ENCODE assay signal across 11 mouse cellular contexts in genomic region chr14:11329993-11330392, GRCm38 (mm10). TPM values are rescaled to one million over a fixed set of nuclear protein-coding genes. Genes with fewer than 3 reads are reported as not detected.
A peak's percentile ranks its signal among the peaks of the same experiment; 100 is the strongest.
DNase-seq lines count a peak whose midpoint lies in the region; TF ChIP-seq lines count a peak whose summit lies in the region.
"Had no signal": no experiment of that assay in that cellular context is flagged by ENCODE, and none has a peak within 500 bp of the region (broad histone marks: within the 10 kb centered on the region; RNA-seq: fewer than 3 reads in every experiment).

No protein-coding gene starts in this region.

- H3K36me3 ChIP-seq in heart, adult 2 months (ENCODE audit: control insufficient read depth, insufficient read depth, low read length): no peaks in the 10 kb centered on the region
- H3K36me3 ChIP-seq: hindbrain, embryonic 12.5 days; liver, embryonic 13.5 days had no signal

- 49% methylated on average over 2 of the region's 2 CpGs for WGBS in heart, adult 2 months

- no peak overlapping the region for H3K9ac ChIP-seq in heart, adult 2 months (ENCODE audit: low read depth, low read length)
- H3K9ac ChIP-seq: hindbrain, embryonic 12.5 days; liver, embryonic 13.5 days had no signal

- no peaks in the 10 kb centered on the region for H3K4me1 ChIP-seq in heart, adult 2 months (ENCODE audit: control insufficient read depth, insufficient read depth, low read length)
- H3K4me1 ChIP-seq: hindbrain, embryonic 12.5 days; liver, embryonic 13.5 days had no signal

- intact Hi-C loops in heart, adult 2 months (cut with DNase I): no loop called here

- no peak for TF ChIP-seq POLR2A in heart, adult 2 months (IDR thresholded peaks at IDR 0.05; ENCODE audit: insufficient read depth, low read depth, low read length)

- no peak overlapping the region for H3K4me3 ChIP-seq in heart, adult 2 months
- H3K4me3 ChIP-seq: hindbrain, embryonic 12.5 days; liver, embryonic 13.5 days had no signal

- peak; percentile 64 for TF ChIP-seq CTCF in heart, adult 2 months (IDR thresholded peaks at IDR 0.05)

- no peaks in the 10 kb centered on the region for H3K79me2 ChIP-seq in heart, adult 2 months (replicated peaks; ENCODE audit: control insufficient read depth, insufficient read depth, low read length)

- no peaks in the 10 kb centered on the region for H3K27me3 ChIP-seq in heart, adult 2 months (ENCODE audit: control insufficient read depth, insufficient read depth, low read length)
- H3K27me3 ChIP-seq: hindbrain, embryonic 12.5 days; liver, embryonic 13.5 days had no signal

- DNase-seq in heart, adult 2 months: no peak
- no peak for DNase-seq in heart, adult 9 months (ENCODE audit: low spot score in 2 of 2)
- peak; percentile 4 for DNase-seq in lung, postnatal 36 days
- no peak for DNase-seq in lung, adult 18-20 months
- peak; percentile 26 for DNase-seq in ZHBTc4 (ENCODE audit: low read depth, low spot score)
- peak; percentile 14 for DNase-seq in retina, postnatal 7 days (ENCODE audit: low read depth, low spot score)
- no peak for DNase-seq in spleen, adult 12 weeks (ENCODE audit: low spot score)
- no peak for DNase-seq in urinary bladder, adult 18-20 months (ENCODE audit: low spot score in 2 of 2)
- DNase-seq: liver, embryonic 13.5 days; right cerebral cortex, adult 18-20 months had no signal

- TF ChIP-seq EP300 in heart, adult 2 months (IDR thresholded peaks at IDR 0.05; ENCODE audit: insufficient read depth, low read depth, low read length): no peak

- H3K27ac ChIP-seq in heart, adult 2 months: no peak overlapping the region
- H3K27ac ChIP-seq: hindbrain, embryonic 12.5 days; liver, embryonic 13.5 days had no signal

RNA-seq across cellular contexts. Expression of gene Gm3839, which starts 26.5 kb away (rescaled TPM):
- total RNA-seq in heart, adult 2 months (2021): 1 to 10 TPM; 1.1 to 1.2 TPM
- 1.8 and 2.0 TPM in 2 replicates for polyA plus RNA-seq in heart, adult 2 months (2012; rRNA removed)

Comparison
In these comparisons a context has a peak if more than half of its experiments do, and no peak if none do; other contexts are left out.
1. DNase-seq: peak in lung, postnatal 36 days (single experiment), ZHBTc4 (single experiment) and retina, postnatal 7 days (single experiment); none in heart, adult 2 months (0 of 2), heart, adult 9 months (0 of 2), lung, adult 18-20 months (0 of 2), spleen, adult 12 weeks (single experiment) and urinary bladder, adult 18-20 months (0 of 2).